Mouse (Mus musculus) cortical plate, adult 2 months (tissue): ENCODE measurements around the gene Fam20b. TPM values are rescaled to one million over a fixed set of nuclear protein-coding genes. Genes with fewer than 3 reads are reported as not detected.

Source experiments
- H3K27ac ChIP-seq: fragments of 200-500 bp; 2 replicates; pipeline ENCODE4 v1.5.1; 2012; ENCODE audit warnings: low read length, control low read depth, inconsistent platforms; ENCODE audit not compliant: insufficient read depth
- H3K4me1 ChIP-seq: fragments of 200-500 bp; 2 replicates; pipeline ENCODE4 v1.6.1; 2011; ENCODE audit warnings: low read length; ENCODE audit not compliant: control insufficient read depth, insufficient read depth
- H3K4me3 ChIP-seq: fragments of 200-500 bp; 2 replicates; pipeline ENCODE4 v1.5.1; 2011; ENCODE audit warnings: mild to moderate bottlenecking, low read length, control low read depth; ENCODE audit not compliant: insufficient read depth
- CTCF ChIP-seq: fragments of 200-500 bp; IDR thresholded peaks from 2 replicates; pipeline ENCODE4 v1.5.1; 2011; ENCODE audit warnings: mild to moderate bottlenecking, control low read depth, low read length; ENCODE audit not compliant: insufficient read depth; ENCODE audit errors: extremely low read depth
- POLR2A ChIP-seq: fragments of 200-500 bp; IDR thresholded peaks from 2 replicates; pipeline ENCODE4 v1.6.1; 2011; ENCODE audit warnings: mild to moderate bottlenecking, low read length, control low read depth; ENCODE audit not compliant: insufficient read depth; ENCODE audit errors: extremely low read depth
- polyA plus RNA-seq: library from polyadenylated mRNA; depleted of rRNA; stranded (reverse); fragments of >200 nt; gene quantifications from 2 replicates; pipeline ENCODE4 v1.2.3, GENCODE M21; 2012

Fam20b gene
- polyA plus RNA-seq, 1 experiment, result 48.0 TPM

GRCm38 (mm10) chr1:156659906-156660659, 58.8 kb downstream of the Fam20b start:
- TF ChIP-seq POLR2A (no peak), CTCF (no peak)
- no peak overlapping the region for H3K27ac ChIP-seq
- no peak overlapping the region for H3K4me3 ChIP-seq
- 0 out of 2 replicates have a peak, but pooled peaks cover under 1% of the 10 kb centered on the region for H3K4me1 ChIP-seq

DNA sequence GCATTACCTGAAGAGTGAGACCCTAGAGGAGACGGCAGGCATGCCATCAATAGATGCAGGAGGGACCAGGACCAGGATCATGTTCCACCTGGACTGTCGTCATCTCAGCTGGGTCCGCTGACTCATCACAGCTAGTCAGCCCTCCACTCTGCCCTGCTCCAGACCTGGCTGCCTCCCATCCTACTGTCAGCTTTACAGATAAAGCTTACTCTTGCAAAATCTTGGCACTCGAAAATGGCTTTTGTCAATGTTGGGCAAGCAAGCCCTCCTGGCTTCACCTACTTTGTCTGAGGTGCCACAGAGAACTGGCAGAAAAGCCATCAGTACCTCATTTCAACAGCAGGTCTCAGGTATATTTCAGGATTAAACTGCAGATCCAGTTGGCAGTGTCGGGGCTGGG, 60.2 kb downstream of the Fam20b start:
- TF ChIP-seq POLR2A (no peak), CTCF (no peak)

DNA sequence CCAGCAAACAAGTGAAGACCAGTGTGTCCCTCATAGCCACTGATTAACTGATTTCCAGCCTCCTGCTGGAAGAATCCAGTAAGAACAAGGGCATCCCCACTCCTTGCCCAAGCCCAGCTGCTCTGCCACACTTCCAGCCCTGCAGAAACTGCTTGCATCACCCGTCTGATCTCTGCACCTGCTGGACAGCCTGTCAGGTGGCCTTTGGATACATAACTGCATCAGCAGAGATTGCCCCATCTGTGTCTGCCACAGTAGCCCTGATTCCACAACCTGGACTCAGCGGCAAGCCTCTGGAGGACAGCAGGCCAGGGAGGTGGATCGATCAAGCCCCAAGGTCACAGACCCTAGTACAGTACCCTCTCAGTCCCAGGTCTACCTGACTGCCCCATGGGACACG, 61.4 kb downstream of the Fam20b start:
- TF ChIP-seq POLR2A (no peak), CTCF (no peak)
- peaks cover 1% of the 10 kb centered on the region; the same call in 1 of the 2 replicates for H3K4me1 ChIP-seq
- H3K27ac ChIP-seq, result no peak overlapping the region
- no peak overlapping the region for H3K4me3 ChIP-seq

More for the DNA sequence above, 60.2 kb downstream of the Fam20b start:
- no peak overlapping the region for H3K4me3 ChIP-seq
- H3K27ac ChIP-seq, result no peak overlapping the region
- peaks cover 1% of the 10 kb centered on the region; the same call in 1 of the 2 replicates for H3K4me1 ChIP-seq

DNA sequence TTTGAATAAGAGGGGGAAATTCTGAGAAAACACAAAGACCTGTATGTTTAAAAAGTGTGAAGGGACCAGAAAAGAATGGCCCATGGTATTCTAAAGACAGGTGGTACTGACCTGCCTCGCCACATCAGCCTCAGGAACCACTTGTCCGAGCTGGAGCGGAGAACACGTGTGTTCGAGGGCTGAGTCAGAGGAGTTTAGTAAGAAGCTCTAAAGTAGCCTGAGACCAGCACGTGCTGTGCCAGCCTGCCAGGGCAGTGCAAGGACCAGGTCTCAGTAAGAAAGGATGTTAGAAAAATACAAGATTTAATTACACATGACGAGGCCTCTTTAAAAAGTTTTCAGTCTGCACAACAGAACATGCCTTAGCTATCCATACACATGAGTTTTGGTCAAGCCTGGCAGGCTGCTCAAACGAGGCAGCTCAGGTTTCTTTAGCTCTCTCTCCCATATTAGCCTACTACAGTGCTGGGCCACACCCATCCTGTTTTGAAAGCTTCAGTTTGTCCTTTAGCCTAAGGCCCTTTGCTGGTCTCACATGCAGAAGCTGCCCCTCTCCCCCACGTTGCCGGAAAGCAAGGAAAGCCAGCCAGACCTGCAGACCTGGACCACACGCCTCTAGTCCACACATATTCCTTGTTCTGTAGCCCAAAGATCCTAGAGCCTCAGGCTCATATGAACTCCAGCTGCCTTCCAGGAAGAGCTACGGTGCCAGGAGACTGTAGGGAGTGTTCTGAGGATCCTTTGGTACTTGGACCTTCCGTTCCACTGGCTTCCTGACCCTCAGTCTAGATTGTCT, 64.0 kb downstream of the Fam20b start:
- TF ChIP-seq CTCF, result no peak
- Histone ChIP-seq H3K4me1 (peaks cover 1% of the 10 kb centered on the region; the same call in 1 of the 2 replicates), H3K4me3 (no peak overlapping the region), H3K27ac (no peak overlapping the region)

- no peak overlapping the region for H3K4me3 ChIP-seq
- no peak overlapping the region for H3K27ac ChIP-seq
- peaks cover 1% of the 10 kb centered on the region; the same call in 1 of the 2 replicates for H3K4me1 ChIP-seq
- TF ChIP-seq CTCF, result no peak
- no peak for TF ChIP-seq POLR2A
Observed at GRCm38 (mm10) chr1:156652189-156652822, 66.6 kb downstream of the Fam20b start.

DNA sequence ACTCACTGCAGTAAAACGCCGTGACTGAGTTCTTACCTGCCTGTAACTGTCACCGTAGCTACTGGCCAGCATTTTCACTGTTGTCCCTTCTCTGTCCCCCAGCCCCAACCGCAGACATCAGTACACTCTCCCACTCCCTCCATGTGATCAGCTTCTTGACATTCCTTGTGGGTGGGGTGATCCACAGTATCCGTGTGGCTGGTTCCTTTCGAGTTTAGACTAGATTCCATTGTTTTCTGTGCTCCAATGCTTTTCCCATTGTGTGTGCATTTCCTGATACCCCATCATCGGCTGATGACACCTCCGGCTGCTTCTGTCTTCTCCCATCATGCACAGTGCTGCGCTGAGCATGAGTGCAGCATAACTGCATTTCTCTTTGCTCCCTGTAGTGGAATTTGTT, 68.3 kb downstream of the Fam20b start:
- Histone ChIP-seq H3K27ac (no peak overlapping the region), H3K4me1 (peaks cover 1% of the 10 kb centered on the region; the same call in 1 of the 2 replicates)
- no peak for TF ChIP-seq POLR2A
- TF ChIP-seq CTCF, result no peak

GRCm38 (mm10) chr1:156648705-156649104, 70.2 kb downstream of the Fam20b start:
- Histone ChIP-seq H3K4me1 (no peaks in the 10 kb centered on the region), H3K4me3 (no peak overlapping the region), H3K27ac (no peak overlapping the region)
- TF ChIP-seq CTCF (no peak), POLR2A (no peak)

More for the DNA sequence above, 68.3 kb downstream of the Fam20b start:
- no peak overlapping the region for H3K4me3 ChIP-seq

DNA sequence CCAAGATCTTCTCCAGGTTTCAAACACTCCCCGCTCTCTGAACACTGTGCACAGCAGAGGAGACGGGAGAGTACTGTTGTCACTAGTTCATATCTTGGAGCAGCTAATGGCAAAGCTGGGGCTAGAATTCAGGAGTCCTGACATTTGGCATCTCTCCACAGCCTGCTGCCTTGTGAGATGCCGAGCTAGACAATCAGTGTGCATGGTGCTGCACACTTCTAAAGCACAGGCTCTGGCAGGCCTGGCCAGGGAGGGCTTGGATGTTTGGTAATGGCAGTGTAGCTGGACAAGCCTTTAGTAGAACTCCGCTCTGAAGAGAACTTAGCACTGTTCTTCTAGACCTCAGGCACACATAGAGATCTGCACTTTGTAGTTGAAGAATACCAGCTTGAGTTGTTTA, 72.9 kb downstream of the Fam20b start:
- Histone ChIP-seq H3K27ac (no peak overlapping the region), H3K4me3 (no peak overlapping the region), H3K4me1 (no peaks in the 10 kb centered on the region)
- TF ChIP-seq CTCF, result no peak
- TF ChIP-seq POLR2A, result no peak

DNA sequence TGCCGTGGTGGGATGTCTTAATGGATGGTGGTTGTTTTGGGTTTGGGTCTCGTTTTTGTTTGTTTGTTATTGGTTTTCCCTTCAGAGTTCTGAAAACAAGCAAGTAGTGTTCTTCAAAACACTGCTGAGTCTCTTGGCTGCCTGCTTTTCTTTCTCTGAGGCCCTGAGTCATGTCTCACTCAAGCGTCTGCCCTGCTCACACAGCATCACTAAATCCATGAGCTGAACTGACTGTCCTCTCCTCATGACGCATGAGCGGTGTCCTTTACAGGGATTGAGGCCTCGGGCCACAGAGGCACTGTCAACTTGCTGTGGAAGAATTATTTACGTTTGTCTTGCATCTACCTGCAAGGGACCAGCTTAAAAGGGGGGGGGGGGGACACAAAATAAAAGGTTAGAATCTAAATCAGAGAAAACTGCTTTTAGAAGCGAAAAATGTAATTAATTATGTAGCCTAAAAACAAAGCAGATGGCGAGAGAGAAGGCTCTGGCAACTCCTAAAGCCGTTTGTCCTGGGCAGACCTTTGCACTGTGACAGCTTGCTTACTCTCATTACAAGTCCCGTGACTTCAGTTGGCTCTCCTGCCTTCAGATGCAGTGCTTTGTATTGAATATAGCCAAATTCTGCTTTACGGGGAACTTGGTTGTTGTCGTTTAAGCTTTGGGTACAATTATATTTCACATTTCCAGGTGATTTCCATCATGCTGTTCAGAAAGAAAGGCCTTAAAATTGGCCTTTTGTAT, 73.9 kb downstream of the Fam20b start:
- no peak overlapping the region for H3K4me3 ChIP-seq
- no peaks in the 10 kb centered on the region for H3K4me1 ChIP-seq
- H3K27ac ChIP-seq, result no peak overlapping the region
- no peak for TF ChIP-seq POLR2A
- TF ChIP-seq CTCF, result no peak
